8 mouse cellular contexts compared by ENCODE assay signal in the genomic region with DNA sequence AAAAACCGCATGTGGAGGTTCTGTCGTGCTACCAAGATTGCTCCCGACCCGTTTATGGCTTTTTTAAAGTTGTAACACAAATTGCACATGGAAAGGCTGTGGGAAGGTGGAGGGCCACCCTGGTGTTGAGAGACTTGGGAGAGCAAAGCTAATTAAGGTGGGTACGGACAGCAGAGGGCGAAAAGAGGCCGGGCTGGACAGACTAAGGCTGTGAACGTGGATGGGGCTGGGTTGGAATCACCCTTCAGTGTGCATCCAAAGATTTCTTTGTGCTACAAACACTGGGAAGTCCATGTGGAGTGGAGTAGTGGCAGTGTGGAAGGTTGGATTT. TPM values are rescaled to one million over a fixed set of nuclear protein-coding genes. Genes with fewer than 3 reads are reported as not detected.
DNase-seq lines count a peak whose midpoint lies in the region; ATAC-seq lines count a peak whose summit lies in the region.

No protein-coding gene starts in this region.

- DNase-seq in 416B (ENCODE audit: low read depth) (peak; percentile 83), ZHBTc4 (ENCODE audit: low read depth, low spot score) (peak; percentile 45)
- DNase-seq in embryo, embryonic 11 days: peak; percentile 76
- peak; percentile 89 for DNase-seq in heart, embryonic 10.5 days (ENCODE audit: low spot score)
- peak; percentile 36 for DNase-seq in ovary, postnatal 10 days (ENCODE audit: low spot score)
- peak; percentile 82 for DNase-seq in yolk sac, embryonic 10.5 days (ENCODE audit: low spot score)

- under 1% methylated on average over 8 of the region's 8 CpGs for WGBS in heart, embryonic 10.5 days
- 0% methylated on average over 8 of the region's 8 CpGs for WGBS in kidney, embryonic 16.5 days
- WGBS in lung, embryonic 16.5 days: under 1% methylated on average over 8 of the region's 8 CpGs

- H3K4me2 ChIP-seq in kidney, embryonic 16.5 days (replicated peaks; ENCODE audit: low read depth, low read length): peak overlapping the region; percentile 73
- peak overlapping the region; percentile 64 for H3K4me2 ChIP-seq in lung, embryonic 16.5 days (ENCODE audit: low read depth, low read length)

- peak overlapping the region; percentile 89 for H3K4me3 ChIP-seq in heart, embryonic 10.5 days
- peak overlapping the region; percentile 96 for H3K4me3 ChIP-seq in kidney, embryonic 16.5 days (ENCODE audit: low read length)
- H3K4me3 ChIP-seq in lung, embryonic 16.5 days (ENCODE audit: low read length): peak overlapping the region; percentile 94

- H3K36me3 ChIP-seq in heart, embryonic 10.5 days: no peaks in the 10 kb centered on the region
- H3K36me3 ChIP-seq in kidney, embryonic 16.5 days (ENCODE audit: insufficient read depth, low read length): no peaks in the 10 kb centered on the region
- no peaks in the 10 kb centered on the region for H3K36me3 ChIP-seq in lung, embryonic 16.5 days (ENCODE audit: control insufficient read depth, insufficient read depth, low read length)

- peak overlapping the region; percentile 100 for H3K27ac ChIP-seq in heart, embryonic 10.5 days
- H3K27ac ChIP-seq in kidney, embryonic 16.5 days (ENCODE audit: low read length): peak overlapping the region; percentile 100
- H3K27ac ChIP-seq in lung, embryonic 16.5 days (ENCODE audit: low read length): peak overlapping the region; percentile 99

- peak; percentile 75 for ATAC-seq in kidney, embryonic 16.5 days (ENCODE audit: low FRiP score, low TSS enrichment)
- peak; percentile 62 for ATAC-seq in lung, embryonic 16.5 days (ENCODE audit: low read depth)

- peak overlapping the region; percentile 100 for H3K9ac ChIP-seq in kidney, embryonic 16.5 days (replicated peaks; ENCODE audit: low read length)
- H3K9ac ChIP-seq in lung, embryonic 16.5 days (ENCODE audit: low read length): peak overlapping the region; percentile 84

- H3K9me3 ChIP-seq in heart, embryonic 10.5 days: no peaks in the 10 kb centered on the region
- no peaks in the 10 kb centered on the region for H3K9me3 ChIP-seq in kidney, embryonic 16.5 days (ENCODE audit: low read length)
- no peaks in the 10 kb centered on the region for H3K9me3 ChIP-seq in lung, embryonic 16.5 days (ENCODE audit: control insufficient read depth, low read length)

- no peaks in the 10 kb centered on the region for H3K27me3 ChIP-seq in heart, embryonic 10.5 days (ENCODE audit: insufficient read depth, poor library complexity, severe bottlenecking)
- H3K27me3 ChIP-seq in kidney, embryonic 16.5 days (ENCODE audit: insufficient read depth, low read length): no peaks in the 10 kb centered on the region
- H3K27me3 ChIP-seq in lung, embryonic 16.5 days (ENCODE audit: control insufficient read depth, insufficient read depth, low read depth, low read length): no peaks in the 10 kb centered on the region

- peaks cover 14% of the 10 kb centered on the region for H3K4me1 ChIP-seq in heart, embryonic 10.5 days
- peaks cover 37% of the 10 kb centered on the region for H3K4me1 ChIP-seq in kidney, embryonic 16.5 days (ENCODE audit: insufficient read depth, low read length)
- H3K4me1 ChIP-seq in lung, embryonic 16.5 days (replicated peaks; ENCODE audit: control insufficient read depth, insufficient read depth, low read length): peaks cover 20% of the 10 kb centered on the region

RNA-seq across cellular contexts. Expression of a gene that starts 0.4 kb away (rescaled TPM):
- polyA plus RNA-seq in heart, embryonic 10.5 days (2016; fragmentation: Nextera tagmentation; extraction: Ambion mirVana): 0.27 and 0.77 TPM in 2 replicates
- polyA plus RNA-seq in kidney, embryonic 16.5 days (2015; fragmentation: Nextera tagmentation; extraction: Ambion mirVana): 5.0 and 6.1 TPM in 2 replicates
- polyA plus RNA-seq in lung, embryonic 16.5 days (2015; fragmentation: Nextera tagmentation; extraction: Ambion mirVana): 2.8 and 3.7 TPM in 2 replicates

RNA-seq across cellular contexts. Expression of a gene that starts 0.5 kb away (rescaled TPM):
- 83.7 and 115 TPM in 2 replicates for polyA plus RNA-seq in heart, embryonic 10.5 days (2016; fragmentation: Nextera tagmentation; extraction: Ambion mirVana)
- 116 and 138 TPM in 2 replicates for polyA plus RNA-seq in kidney, embryonic 16.5 days (2015; fragmentation: Nextera tagmentation; extraction: Ambion mirVana)
- polyA plus RNA-seq in lung, embryonic 16.5 days (2015; fragmentation: Nextera tagmentation; extraction: Ambion mirVana): 103 and 108 TPM in 2 replicates

RNA-seq across cellular contexts. Expression of a gene that starts 35.4 kb away (rescaled TPM):
- 0.42 and 1.7 TPM in 2 replicates for polyA plus RNA-seq in heart, embryonic 10.5 days (2016; fragmentation: Nextera tagmentation; extraction: Ambion mirVana)
- polyA plus RNA-seq in kidney, embryonic 16.5 days (2015; fragmentation: Nextera tagmentation; extraction: Ambion mirVana): 9.6 and 10.6 TPM in 2 replicates
- polyA plus RNA-seq in lung, embryonic 16.5 days (2015; fragmentation: Nextera tagmentation; extraction: Ambion mirVana): 1.1 TPM in 2 replicates

RNA-seq across cellular contexts. Expression of a gene that starts 44.5 kb away (rescaled TPM):
- 14.6 and 17.7 TPM in 2 replicates for polyA plus RNA-seq in heart, embryonic 10.5 days (2016; fragmentation: Nextera tagmentation; extraction: Ambion mirVana)
- 22.7 and 23.0 TPM in 2 replicates for polyA plus RNA-seq in kidney, embryonic 16.5 days (2015; fragmentation: Nextera tagmentation; extraction: Ambion mirVana)
- 16.5 and 18.3 TPM in 2 replicates for polyA plus RNA-seq in lung, embryonic 16.5 days (2015; fragmentation: Nextera tagmentation; extraction: Ambion mirVana)

Comparison
In these comparisons a context has a peak if more than half of its experiments do, and no peak if none do; other contexts are left out.
1. Peak in every context shown above with its lines: DNase-seq, ATAC-seq, H3K4me3 ChIP-seq and H3K27ac ChIP-seq.
2. DNase-seq: peak in every context shown above with its lines; median percentile 89 in heart, embryonic 10.5 days; 83 in 416B; 82 in yolk sac, embryonic 10.5 days; 76 in embryo, embryonic 11 days; 45 in ZHBTc4; 36 in ovary, postnatal 10 days.